Mouse (Mus musculus): Measurements from ENCODE around the gene Pde4d.

DNA sequence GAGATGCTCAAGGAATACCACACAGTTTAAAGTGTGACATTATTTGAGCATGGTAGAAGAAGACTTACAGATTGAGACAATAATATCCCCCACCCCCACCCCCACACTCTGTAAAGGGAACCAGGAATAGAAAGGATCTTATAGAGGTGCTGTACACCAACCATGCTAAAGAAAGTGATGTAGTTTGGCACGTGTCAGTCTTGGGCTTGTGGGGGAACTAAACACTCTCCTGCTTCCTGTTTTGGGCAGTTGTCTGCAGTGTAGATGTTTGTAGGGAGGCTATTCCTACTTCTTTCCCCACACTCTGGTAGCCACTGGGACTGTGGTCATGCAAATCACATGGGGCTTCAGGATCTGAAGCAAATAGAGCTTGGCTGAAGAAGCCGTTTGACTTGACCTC lies 236.5 kb downstream of the Pde4d start:
- TF ChIP-seq POLR2A (IDR thresholded peaks at IDR 0.05; ENCODE audit: control insufficient read depth in 1 of 2, insufficient read depth in 1 of 2, low read depth in 1 of 2, low read length in 2 of 2, poor library complexity in 1 of 2) (no peak), EP300 (IDR thresholded peaks at IDR 0.05; ENCODE audit: low read depth in 1 of 2, low read length in 2 of 2) (no peak)

Data from MEL (cell line).